Mouse (Mus musculus): Measurements from ENCODE around the gene Dlst. TPM values are rescaled to one million over a fixed set of nuclear protein-coding genes. Genes with fewer than 3 reads are reported as not detected.

Gene Dlst
- total RNA-seq, 4 experiments from 2014 or later, result 145 to 175 (median 158) TPM

GRCm38 (mm10) chr12:85178294-85178693 is 67.7 kb downstream of the Dlst start:
- DNase-seq (ENCODE audit: low spot score in 2 of 2), result no peak

- DNase-seq (ENCODE audit: low spot score in 2 of 2), result no peak
These were observed 71.1 kb downstream of the Dlst start for GRCm38 (mm10) chr12:85181475-85182344.

GRCm38 (mm10) chr12:85182345-85182643 is 71.7 kb downstream of the Dlst start:
- no peak for DNase-seq (ENCODE audit: low spot score in 2 of 2)

GRCm38 (mm10) chr12:85182898-85183297 is 72.3 kb downstream of the Dlst start:
- no peak for DNase-seq (ENCODE audit: low spot score in 2 of 2)

- no peak for DNase-seq (ENCODE audit: low spot score in 2 of 2)
These were observed 73.5 kb downstream of the Dlst start for GRCm38 (mm10) chr12:85184118-85184517.

Other genes with a start within 250 kb of the Dlst start
- gene Ltbp2, start 234.3 kb upstream of the Dlst start, total RNA-seq (2022), result under 1 TPM in 3 of 4 experiments, not detected in 1; 0.20 to 0.33 (median 0.25) TPM
- gene Fcf1, start 139.9 kb upstream of the Dlst start, total RNA-seq (2022), result 10 to 100 TPM; 31.8 to 42.2 (median 38.9) TPM
- gene Arel1, start 139.9 kb upstream of the Dlst start, total RNA-seq (2022), result 100 to 1,000 TPM in 2 of 4 experiments, 10 to 100 TPM in 2; 84.3 to 106 (median 98.5) TPM
- gene Ylpm1, start 114.5 kb upstream of the Dlst start, total RNA-seq (2022), result 100 to 1,000 TPM; 109 to 145 (median 122) TPM
- gene Prox2, start 74 bp upstream of the Dlst start, total RNA-seq (2022), result 1 to 10 TPM; 2.2 to 3.2 (median 2.6) TPM
- gene Rps6kl1, start 40.4 kb downstream of the Dlst start, total RNA-seq (2022), result 10 to 100 TPM; 35.8 to 43.4 (median 39.8) TPM
- 1 to 10 TPM; 4.2 to 6.6 (median 6.1) TPM for gene Pgf, start 67.0 kb downstream of the Dlst start, total RNA-seq (2022)
- 10 to 100 TPM; 52.0 to 70.8 (median 60.7) TPM for gene Eif2b2, start 108.6 kb downstream of the Dlst start, total RNA-seq (2022)
- 10 to 100 TPM; 17.8 to 23.1 (median 20.5) TPM for gene Mlh3, start 159.8 kb downstream of the Dlst start, total RNA-seq (2022)
- gene Acyp1, start 177.6 kb downstream of the Dlst start, total RNA-seq (2022), result 10 to 100 TPM; 22.7 to 37.1 (median 30.9) TPM
- 1 to 10 TPM; 1.6 to 2.2 (median 1.9) TPM for gene Zc2hc1c, start 177.8 kb downstream of the Dlst start, total RNA-seq (2022)
- 10 to 100 TPM; 39.8 to 42.3 (median 41.1) TPM for gene Nek9, start 228.5 kb downstream of the Dlst start, total RNA-seq (2022)